Mouse (Mus musculus) midbrain, embryonic 14.5 days (tissue): Measurements from ENCODE around the gene Pi16. TPM values are rescaled to one million over a fixed set of nuclear protein-coding genes. Genes with fewer than 3 reads are reported as not detected.
"Not testable (repeated sequence)": the region's sequence is repeated elsewhere in the genome, so short reads cannot be mapped to it uniquely, and the experiment has no call there.

Experiments
- ATAC-seq: fragments of 200-750 bp; cut with Nextera tagmentation; 2 replicates; pipeline ENCODE4 v1.8.0; 2017; ENCODE audit warnings: moderate number of reproducible peaks, moderate library complexity; ENCODE audit not compliant: low FRiP score, low TSS enrichment
- DNase-seq: peaks from one replicate; pipeline ENCODE4 v3.0.0-alpha.2; 2015
- H3K27ac ChIP-seq: fragments of 300-500 bp; sonication (generic); replicated peaks from 2 replicates; pipeline ENCODE4 v1.5.1; 2014; ENCODE audit warnings: mild to moderate bottlenecking, low read depth, low read length, moderate library complexity
- H3K27me3 ChIP-seq: fragments of 300-500 bp; sonication (generic); 2 replicates; pipeline ENCODE4 v1.6.1; 2014; ENCODE audit warnings: low read length, control low read depth, mixed read lengths; ENCODE audit not compliant: control insufficient read depth, insufficient read depth
- H3K36me3 ChIP-seq: fragments of 300-500 bp; sonication (generic); 2 replicates; pipeline ENCODE4 v1.6.1; 2014; ENCODE audit warnings: low read length, control low read depth; ENCODE audit not compliant: control insufficient read depth, insufficient read depth
- H3K4me1 ChIP-seq: fragments of 300-500 bp; sonication (generic); 2 replicates; pipeline ENCODE4 v1.6.1; 2014; ENCODE audit warnings: mild to moderate bottlenecking, antibody characterized with exemption, low read length, control low read depth; ENCODE audit not compliant: control insufficient read depth, insufficient read depth
- H3K4me2 ChIP-seq: fragments of 300-500 bp; sonication (generic); 2 replicates; pipeline ENCODE4 v1.6.1; 2014; ENCODE audit warnings: mild to moderate bottlenecking, low read length, moderate library complexity
- H3K4me3 ChIP-seq: fragments of 300-500 bp; sonication (generic); replicated peaks from 2 replicates; pipeline ENCODE4 v1.5.1; 2014; ENCODE audit warnings: low read depth, low read length
- H3K9ac ChIP-seq: fragments of 300-500 bp; sonication (generic); replicated peaks from 2 replicates; pipeline ENCODE4 v1.6.1; 2014; ENCODE audit warnings: mild to moderate bottlenecking, low read length, moderate library complexity
- H3K9me3 ChIP-seq: fragments of 300-500 bp; sonication (generic); 2 replicates; pipeline ENCODE4 v1.6.1; 2016; ENCODE audit warnings: low read length, control low read depth, mixed read lengths; ENCODE audit not compliant: control insufficient read depth
- WGBS: fragments of 180-500 bp; shearing (Covaris S2); extraction: QIAGEN DNeasy Blood & Tissue Kit; methylation state at CpG from one replicate; pipeline ENCODE4 v1.1.7; 2014; 5-methylcytosine and 5-hydroxymethylcytosine counted together
- polyA plus RNA-seq: library from polyadenylated mRNA; unstranded; fragments of >200 nt; fragmentation: Nextera tagmentation; extraction: Ambion mirVana; gene quantifications from 2 replicates; pipeline ENCODE4 v1.2.1, GENCODE M21; 2014

Gene Pi16
- 1.3 and 2.8 TPM in 2 replicates for polyA plus RNA-seq

DNA sequence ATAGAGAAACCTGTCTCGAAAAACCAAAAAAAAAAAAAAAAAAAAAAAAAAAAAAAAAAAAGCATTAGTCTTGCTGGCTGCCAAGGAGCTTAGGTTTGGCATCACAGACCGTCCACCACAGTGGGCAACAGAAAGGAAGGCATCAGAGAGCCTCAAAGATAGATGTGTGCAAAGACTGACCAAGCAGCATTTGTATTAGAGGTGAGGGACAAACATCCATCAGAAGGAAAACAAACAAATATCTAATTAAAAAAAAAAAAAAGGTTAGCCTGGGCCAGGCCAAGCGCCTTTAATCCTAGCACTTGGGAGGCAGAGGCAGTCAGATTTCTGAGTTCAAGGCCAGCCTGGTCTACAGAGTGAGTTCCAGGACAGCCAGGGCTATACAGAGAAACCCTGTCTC lies at the start of gene Pi16:
TSS of gene Pi16 (plus strand) at position 301 of the 400 bp plus-strand sequence.
- not testable (repeated sequence) for H3K9me3 ChIP-seq, H3K4me1 ChIP-seq, H3K9ac ChIP-seq, DNase-seq, ATAC-seq, H3K4me2 ChIP-seq, H3K4me3 ChIP-seq, H3K27ac ChIP-seq, H3K36me3 ChIP-seq
- 81% methylated on average over 3 of the region's 3 CpGs for WGBS
- peaks cover 17% of the 10 kb centered on the region for H3K27me3 ChIP-seq

DNA sequence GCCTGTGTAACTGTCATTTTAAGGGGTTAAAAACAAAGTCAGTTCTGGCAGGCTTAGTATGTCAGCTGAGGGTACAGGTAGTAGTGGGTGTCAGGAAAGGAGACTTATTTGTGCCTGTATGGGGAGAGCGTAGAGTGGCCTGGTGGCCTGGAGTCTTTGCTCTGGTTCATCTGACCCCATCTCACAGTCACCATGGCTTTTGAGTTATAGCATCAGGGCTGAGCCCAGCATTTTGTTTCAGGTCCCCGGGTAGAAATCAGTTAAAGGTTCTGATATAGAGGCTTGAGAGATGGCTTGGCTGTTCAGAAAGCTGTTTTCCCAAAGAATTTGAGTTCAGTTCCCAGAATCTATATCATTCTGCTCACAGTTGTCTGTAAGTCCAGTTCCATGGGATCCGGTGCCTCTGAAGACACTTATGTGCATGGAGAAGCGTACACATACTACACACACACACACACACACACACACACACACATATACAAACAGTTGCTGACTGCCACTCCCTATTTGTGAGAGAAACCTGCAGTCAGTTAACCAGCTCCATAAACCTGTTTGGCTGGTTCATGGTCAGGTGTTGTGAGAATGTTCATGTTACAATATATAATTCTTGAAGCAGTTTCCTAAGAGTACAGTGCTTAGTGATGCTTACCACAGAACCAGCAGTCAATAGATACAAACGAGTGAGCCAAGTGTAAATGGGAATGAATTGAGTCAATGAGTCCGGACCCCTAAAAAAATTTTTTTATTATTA lies 49.4 kb upstream of the Pi16 start:
- Histone ChIP-seq H3K27me3 (no peaks in the 10 kb centered on the region), H3K9me3 (no peaks in the 10 kb centered on the region), H3K36me3 (no peaks in the 10 kb centered on the region), H3K27ac (peak overlapping the region; percentile 46), H3K9ac (peak overlapping the region; percentile 90; the same call in 1 of the 2 replicates), H3K4me1 (peaks cover 21% of the 10 kb centered on the region), H3K4me2 (peak overlapping the region; percentile 65), H3K4me3 (peak overlapping the region; percentile 94)
- peak; percentile 57 for ATAC-seq
- DNase-seq: no peak
- 62% methylated on average over 6 of the region's 6 CpGs for WGBS

- Histone ChIP-seq H3K36me3 (no peaks in the 10 kb centered on the region), H3K9ac (peak within 1 kb of the TSS; percentile 90), H3K4me1 (peaks cover 19% of the 10 kb centered on the region), H3K9me3 (no peaks in the 10 kb centered on the region), H3K27ac (peak within 1 kb of the TSS; percentile 92), H3K4me3 (peak within 1 kb of the TSS; percentile 94), H3K4me2 (peak within 1 kb of the TSS; percentile 65), H3K27me3 (no peaks in the 10 kb centered on the region)
- DNase-seq (peak; percentile 98), ATAC-seq (peak; percentile 93)
- under 1% methylated on average over 58 of the region's 63 CpGs for WGBS
Measured at GRCm38 (mm10) chr17:29268682-29269348, 48.7 kb upstream of the Pi16 start, which contains the start of gene BC004004. Gene BC004004, plus strand, starts transcription at chr17:29268788.

DNA sequence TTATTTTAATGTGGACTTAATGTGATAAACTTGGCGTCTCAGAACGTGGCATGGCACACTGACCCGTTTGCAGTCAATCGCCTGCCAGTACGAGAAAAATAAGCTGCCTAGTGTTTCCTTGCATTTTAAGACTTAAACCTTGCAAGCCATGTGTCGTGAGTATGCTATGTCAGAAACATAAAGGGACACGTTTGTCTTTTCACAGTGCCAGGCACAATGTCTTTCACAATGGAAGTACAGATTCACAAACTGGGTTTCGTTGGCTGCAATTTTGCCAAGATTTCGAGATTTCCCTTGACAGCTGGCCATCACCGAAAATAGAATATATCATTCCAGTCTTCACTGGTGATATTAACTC lies 48.2 kb upstream of the Pi16 start:
- no peaks in the 10 kb centered on the region for H3K9me3 ChIP-seq
- ATAC-seq (no peak), DNase-seq (no peak)
- H3K4me3 ChIP-seq: peak overlapping the region; percentile 94
- no peaks in the 10 kb centered on the region for H3K27me3 ChIP-seq
- WGBS: 19% methylated on average over 10 of the region's 10 CpGs
- H3K27ac ChIP-seq: peak overlapping the region; percentile 92
- peak overlapping the region; percentile 65 for H3K4me2 ChIP-seq
- peak overlapping the region; percentile 90 for H3K9ac ChIP-seq
- peaks cover 17% of the 10 kb centered on the region for H3K4me1 ChIP-seq
- H3K36me3 ChIP-seq: no peaks in the 10 kb centered on the region

GRCm38 (mm10) chr17:29270148-29270698 lies 47.3 kb upstream of the Pi16 start:
- peak overlapping the region; percentile 65; the same call in 1 of the 2 replicates for H3K4me2 ChIP-seq
- WGBS: 93% methylated on average over 9 of the region's 9 CpGs
- DNase-seq (no peak), ATAC-seq (no peak)
- no peaks in the 10 kb centered on the region for H3K36me3 ChIP-seq
- H3K4me1 ChIP-seq: peaks cover 14% of the 10 kb centered on the region
- H3K27ac ChIP-seq: no peak overlapping the region
- peak overlapping the region; percentile 94; the same call in 1 of the 2 replicates for H3K4me3 ChIP-seq
- no peak overlapping the region for H3K9ac ChIP-seq
- no peaks in the 10 kb centered on the region for H3K9me3 ChIP-seq
- no peaks in the 10 kb centered on the region for H3K27me3 ChIP-seq

- Histone ChIP-seq H3K36me3 (peaks cover 4% of the 10 kb centered on the region), H3K27ac (no peak overlapping the region), H3K4me2 (no peak overlapping the region), H3K9me3 (no peaks in the 10 kb centered on the region), H3K4me3 (no peak overlapping the region), H3K27me3 (no peaks in the 10 kb centered on the region), H3K4me1 (peaks cover 13% of the 10 kb centered on the region), H3K9ac (no peak overlapping the region)
- WGBS: 87% methylated on average over 7 of the region's 7 CpGs
- no peak for DNase-seq
- no peak for ATAC-seq
Measured at GRCm38 (mm10) chr17:29273156-29273555, 44.3 kb upstream of the Pi16 start.

DNA sequence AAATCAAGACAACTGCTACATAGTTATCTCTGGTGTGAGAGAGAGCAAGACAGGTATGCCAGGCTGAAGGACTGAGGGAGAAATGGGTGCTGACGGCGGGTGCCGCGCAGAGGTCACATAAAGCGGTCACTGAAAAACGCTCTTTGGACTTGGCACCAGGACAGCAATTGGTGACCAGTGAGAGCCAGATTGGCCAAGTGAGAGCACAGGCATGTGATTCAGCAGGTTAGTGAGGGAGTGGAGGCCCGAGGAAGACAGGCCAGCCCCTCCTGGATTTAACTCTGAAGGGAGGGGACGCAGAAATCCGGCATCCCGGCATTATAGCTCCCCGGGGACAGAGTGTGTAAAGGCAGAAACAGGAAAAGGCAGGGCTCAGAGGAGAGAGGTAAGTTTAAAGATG lies 43.6 kb upstream of the Pi16 start:
- ATAC-seq (no peak), DNase-seq (no peak)
- no peak overlapping the region for H3K27ac ChIP-seq
- no peak overlapping the region for H3K4me2 ChIP-seq
- no peaks in the 10 kb centered on the region for H3K9me3 ChIP-seq
- H3K9ac ChIP-seq: no peak overlapping the region
- H3K4me1 ChIP-seq: peaks cover 11% of the 10 kb centered on the region
- H3K4me3 ChIP-seq: no peak overlapping the region
- peaks cover 9% of the 10 kb centered on the region for H3K36me3 ChIP-seq
- no peaks in the 10 kb centered on the region for H3K27me3 ChIP-seq
- WGBS: 83% methylated on average over 11 of the region's 11 CpGs

DNA sequence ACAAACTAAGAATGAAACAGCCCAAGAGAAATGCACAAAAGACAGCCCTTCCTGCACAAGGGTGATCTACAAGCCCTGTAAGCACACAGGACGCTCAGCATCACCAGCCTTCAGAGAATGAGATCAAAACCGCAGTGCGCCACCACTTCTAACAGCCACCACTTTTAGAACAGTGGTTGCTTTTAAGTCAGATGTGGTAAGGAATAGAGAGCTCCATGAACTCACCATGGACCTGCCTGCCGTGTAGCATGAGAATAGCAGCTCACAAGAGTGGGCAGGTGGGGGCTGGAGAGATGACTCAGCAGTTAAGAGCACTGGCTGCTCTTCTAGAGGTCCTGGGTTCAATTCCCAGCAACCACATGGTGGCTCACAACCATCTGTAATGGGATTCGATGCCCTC lies 37.1 kb upstream of the Pi16 start:
- no peak overlapping the region for H3K4me3 ChIP-seq
- peaks cover 30% of the 10 kb centered on the region for H3K36me3 ChIP-seq
- DNase-seq: no peak
- no peak for ATAC-seq
- H3K4me1 ChIP-seq: no peaks in the 10 kb centered on the region
- H3K9ac ChIP-seq: no peak overlapping the region
- H3K4me2 ChIP-seq: no peak overlapping the region
- 88% methylated on average over 5 of the region's 5 CpGs for WGBS
- H3K27ac ChIP-seq: no peak overlapping the region
- H3K27me3 ChIP-seq: no peaks in the 10 kb centered on the region
- H3K9me3 ChIP-seq: no peaks in the 10 kb centered on the region
